Mouse (Mus musculus) heart, adult 2 months (tissue): Measurements from ENCODE around the gene Man2c1.

ENCODE experiments used
- CTCF ChIP-seq: fragments of 200-600 bp; IDR thresholded peaks from 2 replicates; pipeline ENCODE4 v1.8.1; 2022; ENCODE audit warnings: antibody characterized with exemption, mild to moderate bottlenecking, moderate library complexity
- POLR2A ChIP-seq: fragments of 200-500 bp; IDR thresholded peaks from 2 replicates; pipeline ENCODE4 v1.6.1; 2011; ENCODE audit warnings: mild to moderate bottlenecking, low read depth, low read length, control low read depth; ENCODE audit not compliant: insufficient read depth

DNA sequence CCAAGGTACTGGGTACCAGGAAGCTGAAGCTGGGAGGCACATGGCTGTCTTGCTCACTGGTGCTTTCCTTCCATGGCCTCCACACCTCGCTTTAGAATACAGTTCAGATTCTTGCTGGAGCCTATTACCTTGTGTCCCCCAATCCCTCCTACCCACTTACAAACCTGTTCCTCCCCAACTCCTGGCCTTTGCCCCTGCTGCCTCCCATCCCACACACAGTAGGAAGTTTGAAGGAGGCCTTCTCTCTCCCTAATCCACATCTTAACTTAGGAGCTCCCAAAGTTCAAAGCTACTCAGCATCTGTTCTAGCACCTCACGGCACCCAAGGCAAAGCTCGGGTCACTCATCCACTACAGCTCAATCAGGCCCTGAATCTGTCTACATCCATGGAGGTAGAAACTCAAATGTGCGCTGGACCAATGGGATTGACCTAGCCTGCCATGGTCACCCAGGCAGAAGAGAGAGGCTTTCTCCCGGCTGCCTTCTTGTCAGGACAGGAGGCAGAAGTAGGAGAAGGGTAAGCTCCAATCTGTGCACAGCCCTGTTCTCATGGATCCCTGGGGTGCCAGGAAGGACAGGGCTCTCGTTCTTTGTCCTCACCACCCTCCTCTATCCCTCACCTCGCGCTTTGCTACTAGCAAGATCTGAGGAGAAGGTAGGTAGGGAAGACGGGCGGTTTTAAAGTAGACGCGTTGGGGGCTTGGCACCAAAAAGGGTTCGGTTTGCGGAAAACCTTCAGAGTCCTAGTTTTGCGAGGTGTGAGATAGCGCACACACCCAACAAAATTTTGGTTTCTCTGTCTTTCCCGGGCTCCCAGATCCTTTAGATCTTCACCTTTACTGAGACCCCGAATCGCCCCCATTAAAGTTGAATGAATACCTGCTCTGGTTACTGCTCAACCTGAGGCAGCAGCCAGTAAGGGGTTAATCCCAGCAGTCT, 17.0 kb downstream of the Man2c1 start:
- TF ChIP-seq POLR2A: no peak
- no peak for TF ChIP-seq CTCF
